Mouse (Mus musculus): ENCODE results near the gene Mrpl17. TPM values are rescaled to one million over a fixed set of nuclear protein-coding genes. Genes with fewer than 3 reads are reported as not detected.

Gene Mrpl17
- total and polyA plus RNA-seq, 2 experiments from 2014 or later, result 46.1 to 207 TPM

- Histone ChIP-seq H3K9me3 (replicated peaks; ENCODE audit: control insufficient read depth, low read length) (no peaks in the 10 kb centered on the region), H3K4me2 (ENCODE audit: low read depth, low read length) (peak overlapping the region; percentile 67), H3K4me3 (ENCODE audit: low read depth, low read length) (peak overlapping the region; percentile 78), H3K27me3 (ENCODE audit: control insufficient read depth, insufficient read depth, low read length) (peaks cover 21% of the 10 kb centered on the region), H3K9ac (replicated peaks; ENCODE audit: low read depth, low read length) (peak overlapping the region; percentile 76), H3K4me1 (ENCODE audit: control insufficient read depth, insufficient read depth) (no peaks in the 10 kb centered on the region), H3K36me3 (replicated peaks; ENCODE audit: control insufficient read depth, insufficient read depth, low read length) (no peaks in the 10 kb centered on the region), H3K27ac (ENCODE audit: low read depth) (peak overlapping the region; percentile 90)
- WGBS, result 11% methylated on average over 20 of the region's 20 CpGs
- ATAC-seq (ENCODE audit: insufficient read depth, low read depth), result peak; percentile 33; the same call in 1 of the 2 replicates
- TF ChIP-seq CTCF (IDR thresholded peaks at IDR 0.05; ENCODE audit: low read depth) (no peak), EP300 (IDR thresholded peaks at IDR 0.05; ENCODE audit: low read depth) (no peak)
- DNase-seq (ENCODE audit: low spot score), result no peak
Measured at GRCm38 (mm10) chr7:105786506-105787284, 24.2 kb downstream of the Mrpl17 start.

DNA sequence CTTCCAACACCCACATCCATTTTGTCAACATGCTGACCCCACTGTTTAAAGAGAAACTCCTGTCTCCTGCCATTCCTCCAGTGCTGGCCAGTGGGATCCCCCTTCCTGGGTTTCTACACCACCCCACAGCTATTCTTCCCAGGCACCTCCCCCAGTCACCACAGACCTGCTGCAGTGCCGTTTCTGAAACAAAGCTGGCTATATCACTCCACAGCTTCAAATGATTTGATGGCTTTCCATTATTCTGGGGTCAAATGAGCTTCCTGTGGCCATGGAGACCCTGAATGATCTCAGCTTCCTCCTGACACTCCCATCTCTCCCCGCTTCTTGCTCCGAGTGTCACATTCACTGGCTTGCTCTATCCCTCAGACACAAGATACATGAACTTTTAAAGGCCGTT is 26.3 kb downstream of the Mrpl17 start:
- WGBS, result 24% methylated on average over 4 of the region's 4 CpGs
- H3K9me3 ChIP-seq (replicated peaks; ENCODE audit: control insufficient read depth, low read length), result no peaks in the 10 kb centered on the region
- H3K27me3 ChIP-seq (ENCODE audit: control insufficient read depth, insufficient read depth, low read length), result peaks cover 21% of the 10 kb centered on the region
- H3K4me3 ChIP-seq (ENCODE audit: low read depth, low read length), result no peak overlapping the region
- 0 out of 2 replicates have a peak overlapping the region, but pooled peaks have one; percentile 11 for H3K27ac ChIP-seq (ENCODE audit: low read depth)
- H3K4me1 ChIP-seq (ENCODE audit: control insufficient read depth, insufficient read depth), result no peaks in the 10 kb centered on the region
- H3K36me3 ChIP-seq (replicated peaks; ENCODE audit: control insufficient read depth, insufficient read depth, low read length), result no peaks in the 10 kb centered on the region
- H3K9ac ChIP-seq (replicated peaks; ENCODE audit: low read depth, low read length), result no peak overlapping the region
- no peak for TF ChIP-seq CTCF (IDR thresholded peaks at IDR 0.05; ENCODE audit: low read depth)
- TF ChIP-seq EP300 (IDR thresholded peaks at IDR 0.05; ENCODE audit: low read depth), result no peak
- ATAC-seq (ENCODE audit: insufficient read depth, low read depth) (no peak), DNase-seq (ENCODE audit: low spot score) (no peak)
- H3K4me2 ChIP-seq (ENCODE audit: low read depth, low read length), result peak overlapping the region; percentile 7; the same call in 1 of the 2 replicates

DNA sequence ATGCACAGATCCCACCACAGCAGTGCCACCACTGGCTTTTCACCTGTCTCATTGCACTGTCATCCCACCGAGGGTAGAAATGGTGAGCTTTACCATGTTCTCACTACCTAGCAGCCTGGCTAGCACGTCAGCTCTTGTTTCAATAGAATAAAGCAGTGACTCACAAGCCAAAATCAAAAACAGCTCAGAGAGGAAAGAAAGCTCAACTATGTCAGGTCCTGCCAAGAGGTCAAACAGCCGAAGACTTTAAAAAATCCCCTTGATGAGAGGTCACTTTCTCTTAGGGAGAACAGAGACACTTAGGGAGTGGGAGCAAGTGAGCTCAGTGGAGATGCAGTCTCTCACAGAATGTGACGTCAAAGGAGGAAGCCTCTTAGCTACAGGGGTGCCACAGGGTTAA is 27.0 kb downstream of the Mrpl17 start:
- Histone ChIP-seq H3K4me3 (ENCODE audit: low read depth, low read length) (no peak overlapping the region), H3K27me3 (ENCODE audit: control insufficient read depth, insufficient read depth, low read length) (peaks cover 21% of the 10 kb centered on the region), H3K9ac (replicated peaks; ENCODE audit: low read depth, low read length) (no peak overlapping the region), H3K27ac (ENCODE audit: low read depth) (0 out of 2 replicates have a peak overlapping the region, but pooled peaks have one; percentile 11), H3K9me3 (replicated peaks; ENCODE audit: control insufficient read depth, low read length) (no peaks in the 10 kb centered on the region), H3K4me2 (ENCODE audit: low read depth, low read length) (no peak overlapping the region), H3K4me1 (ENCODE audit: control insufficient read depth, insufficient read depth) (no peaks in the 10 kb centered on the region), H3K36me3 (replicated peaks; ENCODE audit: control insufficient read depth, insufficient read depth, low read length) (no peaks in the 10 kb centered on the region)
- DNase-seq (ENCODE audit: low spot score) (no peak), ATAC-seq (ENCODE audit: insufficient read depth, low read depth) (no peak)
- WGBS, result 40% methylated on average over 4 of the region's 4 CpGs
- TF ChIP-seq EP300 (IDR thresholded peaks at IDR 0.05; ENCODE audit: low read depth) (no peak), CTCF (IDR thresholded peaks at IDR 0.05; ENCODE audit: low read depth) (no peak)

DNA sequence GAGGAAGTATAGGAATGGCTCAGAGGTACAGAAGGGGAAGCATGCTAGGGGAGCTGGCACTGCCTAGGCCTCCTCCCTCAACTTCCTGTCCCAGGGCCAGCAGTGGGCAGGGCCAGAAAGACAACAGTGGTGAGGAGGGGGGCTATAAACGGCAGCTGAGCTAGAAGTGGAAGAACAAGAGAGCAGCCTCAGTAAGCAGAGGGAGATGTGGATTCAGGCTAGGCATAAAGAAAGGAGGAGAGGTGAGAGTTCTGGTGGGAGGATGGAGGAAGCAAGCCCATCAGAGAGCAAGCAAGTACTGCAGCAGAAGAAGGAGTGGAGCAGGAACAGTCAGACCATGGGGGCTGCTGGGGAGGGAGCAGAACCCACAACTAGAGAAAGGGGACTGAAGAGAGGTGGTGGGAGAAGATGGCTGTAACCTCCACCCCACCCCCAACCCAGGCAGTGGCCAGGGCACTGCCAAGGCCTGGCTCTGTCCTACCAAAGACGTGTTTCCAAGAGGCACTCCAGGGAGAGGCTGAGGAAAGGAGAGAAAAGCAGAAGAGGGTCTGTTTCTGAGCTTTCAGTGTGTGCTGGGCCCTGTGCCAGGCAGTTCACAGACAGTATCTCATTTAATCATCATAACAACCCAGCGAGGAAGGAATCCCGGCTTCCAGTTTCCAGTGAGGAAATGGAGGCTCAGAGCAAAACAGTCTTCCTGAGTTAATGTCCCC is 32.2 kb downstream of the Mrpl17 start:
- DNase-seq (ENCODE audit: low spot score), result no peak
- Histone ChIP-seq H3K4me1 (ENCODE audit: control insufficient read depth, insufficient read depth) (no peaks in the 10 kb centered on the region), H3K9me3 (replicated peaks; ENCODE audit: control insufficient read depth, low read length) (no peaks in the 10 kb centered on the region), H3K36me3 (replicated peaks; ENCODE audit: control insufficient read depth, insufficient read depth, low read length) (no peaks in the 10 kb centered on the region), H3K27me3 (ENCODE audit: control insufficient read depth, insufficient read depth, low read length) (no peaks in the 10 kb centered on the region), H3K27ac (ENCODE audit: low read depth) (peak overlapping the region; percentile 76), H3K4me3 (ENCODE audit: low read depth, low read length) (no peak overlapping the region), H3K9ac (replicated peaks; ENCODE audit: low read depth, low read length) (no peak overlapping the region), H3K4me2 (ENCODE audit: low read depth, low read length) (peak overlapping the region; percentile 8; the same call in 1 of the 2 replicates)
- TF ChIP-seq EP300 (IDR thresholded peaks at IDR 0.05; ENCODE audit: low read depth) (no peak), CTCF (IDR thresholded peaks at IDR 0.05; ENCODE audit: low read depth) (no peak)
- ATAC-seq (ENCODE audit: insufficient read depth, low read depth), result peak; percentile 59
- WGBS, result 20% methylated on average over 4 of the region's 4 CpGs

DNA sequence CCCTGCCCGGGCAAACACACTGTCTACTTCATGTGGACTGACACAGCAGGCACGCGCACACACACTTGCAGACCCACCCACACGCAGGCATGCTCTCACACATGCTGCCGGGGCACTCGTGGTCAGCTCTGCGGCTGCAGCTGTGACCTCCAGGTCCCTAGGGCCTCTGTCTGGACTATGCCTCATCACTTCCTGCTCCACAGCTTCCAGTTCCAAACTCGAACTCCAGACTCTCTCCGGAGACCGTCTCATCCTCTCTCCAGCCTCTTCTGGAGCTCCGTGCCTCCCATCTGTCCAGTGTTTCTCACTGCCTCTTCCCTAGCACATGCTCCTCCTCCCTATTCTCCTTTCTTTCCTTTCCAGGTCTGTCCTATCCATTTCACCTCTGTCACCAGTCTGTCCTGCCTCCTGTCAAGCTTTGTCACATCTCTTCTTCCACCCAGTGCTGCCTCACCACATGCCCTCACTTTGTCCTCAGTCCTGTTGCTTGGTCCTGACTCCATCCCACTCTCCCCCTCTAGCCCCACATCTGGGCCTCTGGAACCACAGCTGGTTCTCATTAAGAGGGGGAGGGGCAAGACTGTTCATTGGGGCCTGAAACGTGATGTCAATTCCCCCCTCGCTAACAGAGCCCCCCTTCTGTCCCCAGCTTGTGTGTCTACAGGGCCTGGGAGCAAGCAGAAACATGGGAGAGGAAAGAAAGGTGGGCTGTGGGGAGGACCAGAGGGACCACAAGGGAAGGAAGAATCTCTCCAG is 32.9 kb downstream of the Mrpl17 start:
- Histone ChIP-seq H3K36me3 (replicated peaks; ENCODE audit: control insufficient read depth, insufficient read depth, low read length) (no peaks in the 10 kb centered on the region), H3K27me3 (ENCODE audit: control insufficient read depth, insufficient read depth, low read length) (no peaks in the 10 kb centered on the region), H3K4me3 (ENCODE audit: low read depth, low read length) (no peak overlapping the region), H3K4me1 (ENCODE audit: control insufficient read depth, insufficient read depth) (no peaks in the 10 kb centered on the region), H3K9ac (replicated peaks; ENCODE audit: low read depth, low read length) (no peak overlapping the region), H3K27ac (ENCODE audit: low read depth) (peak overlapping the region; percentile 76), H3K4me2 (ENCODE audit: low read depth, low read length) (peak overlapping the region; percentile 13), H3K9me3 (replicated peaks; ENCODE audit: control insufficient read depth, low read length) (no peaks in the 10 kb centered on the region)
- TF ChIP-seq CTCF (IDR thresholded peaks at IDR 0.05; ENCODE audit: low read depth), result no peak
- no peak for TF ChIP-seq EP300 (IDR thresholded peaks at IDR 0.05; ENCODE audit: low read depth)
- DNase-seq (ENCODE audit: low spot score) (peak; percentile 65), ATAC-seq (ENCODE audit: insufficient read depth, low read depth) (peak; percentile 73)
- WGBS, result 39% methylated on average over 13 of the region's 13 CpGs
